Mouse (Mus musculus) naive thymus-derived CD4-positive, alpha-beta T cell, adult 2 months (primary cell): ENCODE data around the gene Gpn1.

Source experiments
- DNase-seq: peaks from one replicate; pipeline ENCODE4 v3.0.0-alpha.2; 2011; ENCODE audit warnings: low read depth

Gene Gpn1

DNA sequence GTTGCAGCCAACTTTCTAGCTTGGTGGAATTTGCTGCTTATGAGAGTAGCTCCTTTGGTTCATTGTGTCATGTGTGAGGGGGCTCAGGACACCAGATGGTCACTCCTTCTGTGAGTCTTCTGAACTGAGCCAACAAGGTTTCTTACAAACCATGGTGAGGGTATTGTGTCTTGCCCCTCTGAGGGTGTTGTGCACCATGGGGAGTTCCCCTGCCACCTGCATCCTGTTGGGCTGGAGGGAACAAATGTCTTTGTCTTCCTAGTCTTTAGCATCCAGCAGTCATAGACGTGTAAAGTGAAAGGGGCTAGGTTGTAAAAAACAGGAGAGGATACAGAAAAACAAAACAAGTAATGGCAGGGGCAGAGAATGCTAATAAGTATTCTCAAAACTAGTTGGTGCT is 64.9 kb downstream of the Gpn1 start:
- no peak for DNase-seq

DNA sequence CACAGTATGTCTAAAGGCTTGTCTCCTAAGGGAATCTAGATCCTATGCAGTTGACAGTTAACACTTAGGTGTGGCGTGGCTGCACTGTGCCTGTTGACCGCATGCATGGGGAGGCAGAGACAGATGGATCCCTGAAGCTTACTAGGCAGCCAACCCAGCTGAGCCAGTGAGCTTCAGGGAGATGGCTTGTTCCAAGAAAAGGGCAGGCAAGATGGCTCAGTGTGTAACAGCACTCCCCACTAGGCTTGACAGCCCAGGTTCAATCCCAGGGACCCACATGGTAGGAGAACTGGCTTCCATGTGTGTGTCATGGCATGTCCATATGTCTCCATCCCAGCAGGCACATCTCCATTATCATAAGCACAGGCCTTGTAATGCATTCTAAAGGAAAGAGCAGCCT is 65.8 kb downstream of the Gpn1 start:
- DNase-seq = no peak

DNA sequence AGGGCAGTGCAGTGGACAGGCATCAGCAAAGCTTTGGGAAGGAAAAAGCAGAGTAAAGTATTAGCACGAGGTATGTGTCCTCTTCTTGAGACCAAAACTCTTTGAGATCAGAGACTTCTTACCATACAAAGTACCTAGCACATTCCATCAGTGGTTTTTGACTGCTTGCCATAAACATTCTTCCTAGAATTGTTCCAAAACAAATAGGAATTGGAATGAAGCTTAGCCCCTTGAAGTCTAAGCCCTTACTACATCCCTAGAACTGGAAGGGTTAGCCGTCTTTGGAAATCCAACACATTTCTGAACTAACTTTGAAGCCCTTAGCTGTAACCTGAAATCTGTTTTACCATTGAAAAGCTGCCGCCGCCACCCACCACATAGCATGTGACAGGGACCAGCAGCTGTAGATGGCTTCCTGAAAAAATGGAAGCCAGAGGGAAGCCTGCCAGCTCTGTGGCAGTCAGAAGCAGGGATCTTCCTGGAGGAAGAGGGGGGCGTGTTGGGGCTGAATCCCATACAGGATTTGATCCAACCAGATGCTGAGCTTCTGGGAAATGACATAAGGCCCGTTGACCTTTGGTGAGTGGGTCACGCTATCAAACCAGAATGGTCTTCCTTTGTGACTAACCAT is 67.6 kb downstream of the Gpn1 start:
- DNase-seq = no peak
